Mouse (Mus musculus): ENCODE measurements around the gene 1700113H08Rik. TPM values are rescaled to one million over a fixed set of nuclear protein-coding genes. Genes with fewer than 3 reads are reported as not detected.

1700113H08Rik gene
- polyA plus RNA-seq (2015; fragmentation: Nextera tagmentation; extraction: Ambion mirVana): 0.12 and 0.35 TPM in 2 replicates

GRCm38 (mm10) chr10:87057500-87058250, at the start of gene 1700113H08Rik:
Gene 1700113H08Rik, plus strand, starts transcription at chr10:87058045.

Other genes starting within 250 kb of the 1700113H08Rik start
- 10.5 and 20.4 TPM in 2 replicates for gene Stab2, start 50.0 kb upstream of the 1700113H08Rik start, polyA plus RNA-seq (2015; fragmentation: Nextera tagmentation; extraction: Ambion mirVana)